Mouse (Mus musculus): ENCODE results near the gene Epsti1.

DNA sequence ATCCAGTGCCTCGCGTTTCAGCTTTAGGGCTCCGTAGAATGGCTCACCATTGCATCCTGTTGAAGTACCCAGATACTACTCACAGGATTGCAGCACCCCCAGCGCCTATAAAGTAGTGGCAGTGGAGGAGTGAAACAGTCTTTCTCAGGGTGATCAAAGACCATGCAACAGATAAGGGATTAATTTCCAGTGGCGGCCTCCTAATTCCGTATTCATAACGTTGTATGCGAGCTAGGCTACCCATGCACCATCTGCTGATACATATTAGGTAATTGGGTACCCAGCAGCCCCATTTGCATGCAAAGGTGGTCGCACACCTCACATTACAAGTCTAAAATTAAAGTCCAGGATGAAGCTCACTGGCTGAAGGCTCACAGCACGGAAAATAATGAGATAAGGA is 21.4 kb downstream of the Epsti1 start:
- TF ChIP-seq CTCF (IDR thresholded peaks at IDR 0.05; ENCODE audit: low read depth) (no peak), EP300 (IDR thresholded peaks at IDR 0.05; ENCODE audit: low read depth) (no peak)

Data from heart, postnatal 0 days (tissue).